Mouse (Mus musculus) liver, postnatal 0 days (tissue): ENCODE data around the gene F8a.
"Not testable (repeated sequence)": the region's sequence is repeated elsewhere in the genome, so short reads cannot be mapped to it uniquely, and the experiment has no call there.

Source experiments
- CTCF ChIP-seq: sonication (generic); IDR thresholded peaks from 2 replicates; pipeline ENCODE4 v1.5.1; 2016; ENCODE audit warnings: antibody characterized with exemption, low read depth
- EP300 ChIP-seq: IDR thresholded peaks from 2 replicates; pipeline ENCODE4 v1.6.1; 2016; ENCODE audit warnings: antibody characterized with exemption, low read depth, mild to moderate bottlenecking

- not testable (repeated sequence) for TF ChIP-seq CTCF, EP300
These were observed 36.2 kb upstream of the F8a start, which contains the start of gene Xlr3b for GRCm38 (mm10) chrX:73191934-73192333.
